Mouse (Mus musculus) embryonic facial prominence, embryonic 13.5 days (tissue): ENCODE data around the gene Vps26a. TPM values are rescaled to one million over a fixed set of nuclear protein-coding genes. Genes with fewer than 3 reads are reported as not detected.
"Not testable (repeated sequence)": the region's sequence is repeated elsewhere in the genome, so short reads cannot be mapped to it uniquely, and the experiment has no call there.

Experiments
- ATAC-seq: fragments of 200-750 bp; cut with Nextera tagmentation; 2 replicates; pipeline ENCODE4 v1.8.0; 2017; ENCODE audit warnings: low read depth; ENCODE audit not compliant: insufficient number of reproducible peaks, insufficient read depth, low FRiP score, low TSS enrichment
- H3K27ac ChIP-seq: fragments of 300-500 bp; sonication (generic); 2 replicates; pipeline ENCODE4 v1.5.1; 2015; ENCODE audit warnings: moderate library complexity, mild to moderate bottlenecking, inconsistent platforms
- H3K27me3 ChIP-seq: fragments of 300-500 bp; sonication (generic); 2 replicates; pipeline ENCODE4 v1.6.1; 2015; ENCODE audit warnings: mild to moderate bottlenecking, inconsistent platforms
- H3K36me3 ChIP-seq: fragments of 300-500 bp; sonication (generic); 2 replicates; pipeline ENCODE4 v1.6.1; 2015; ENCODE audit warnings: mild to moderate bottlenecking, inconsistent platforms
- H3K4me1 ChIP-seq: fragments of 300-500 bp; sonication (generic); 2 replicates; pipeline ENCODE4 v1.6.1; 2015; ENCODE audit warnings: inconsistent platforms
- H3K4me2 ChIP-seq: fragments of 300-500 bp; sonication (generic); 2 replicates; pipeline ENCODE4 v1.6.1; 2015; ENCODE audit warnings: moderate library complexity, mild to moderate bottlenecking, inconsistent platforms
- H3K4me3 ChIP-seq: fragments of 300-500 bp; sonication (generic); 2 replicates; pipeline ENCODE4 v1.5.1; 2015; ENCODE audit warnings: mild to moderate bottlenecking, inconsistent platforms
- H3K9ac ChIP-seq: fragments of 300-500 bp; sonication (generic); 2 replicates; pipeline ENCODE4 v1.6.1; 2015; ENCODE audit warnings: mild to moderate bottlenecking, inconsistent platforms
- H3K9me3 ChIP-seq: fragments of 300-500 bp; sonication (generic); 2 replicates; pipeline ENCODE4 v1.6.1; 2016; ENCODE audit warnings: inconsistent platforms
- WGBS: fragments of 180-500 bp; shearing (Covaris S2); methylation state at CpG from one replicate; pipeline ENCODE4 v1.1.7; 2015; ENCODE audit warnings: mixed read lengths; 5-methylcytosine and 5-hydroxymethylcytosine counted together
- polyA plus RNA-seq: library from polyadenylated mRNA; unstranded; fragments of >200 nt; fragmentation: Nextera tagmentation; extraction: Ambion mirVana; gene quantifications from 2 replicates; pipeline ENCODE4 v1.2.1, GENCODE M21; 2015

Vps26a gene
- polyA plus RNA-seq, 1 experiment from 2014 or later = 76.0 TPM

GRCm38 (mm10) chr10:62491681-62492080, 5.1 kb upstream of the Vps26a start:
- H3K27me3 ChIP-seq, H3K9ac ChIP-seq, H3K9me3 ChIP-seq, H3K27ac ChIP-seq, ATAC-seq, H3K4me2 ChIP-seq, H3K36me3 ChIP-seq, H3K4me1 ChIP-seq, H3K4me3 ChIP-seq: not testable (repeated sequence)
- 83% methylated on average over 3 of the region's 3 CpGs for WGBS

GRCm38 (mm10) chr10:62488266-62488665, 1.7 kb upstream of the Vps26a start:
- no peak overlapping the region for H3K4me3 ChIP-seq
- 14% methylated on average over 1 of the region's 1 CpGs for WGBS
- no peaks in the 10 kb centered on the region for H3K36me3 ChIP-seq
- no peaks in the 10 kb centered on the region for H3K27me3 ChIP-seq
- no peaks in the 10 kb centered on the region for H3K9me3 ChIP-seq
- H3K9ac ChIP-seq = no peak overlapping the region
- H3K4me2 ChIP-seq = no peak overlapping the region
- H3K27ac ChIP-seq = no peak overlapping the region
- peaks cover 9% of the 10 kb centered on the region for H3K4me1 ChIP-seq
- ATAC-seq = no peak

- H3K4me2 ChIP-seq = peak overlapping the region; percentile 75
- H3K9ac ChIP-seq = peak overlapping the region; percentile 94
- peaks cover 9% of the 10 kb centered on the region for H3K4me1 ChIP-seq
- H3K36me3 ChIP-seq = no peaks in the 10 kb centered on the region
- ATAC-seq = no peak; the same call in 1 of the 2 replicates
- under 1% methylated on average over 42 of the region's 48 CpGs for WGBS
- peak overlapping the region; percentile 95 for H3K4me3 ChIP-seq
- no peaks in the 10 kb centered on the region for H3K27me3 ChIP-seq
- H3K9me3 ChIP-seq = no peaks in the 10 kb centered on the region
- H3K27ac ChIP-seq = peak overlapping the region; percentile 73
These were observed 575 bp downstream of the Vps26a start for GRCm38 (mm10) chr10:62485878-62486582.

- H3K36me3 ChIP-seq = peaks cover 13% of the 10 kb centered on the region
- H3K9ac ChIP-seq = no peak overlapping the region
These were observed 5.3 kb downstream of the Vps26a start for GRCm38 (mm10) chr10:62481108-62481852.

GRCm38 (mm10) chr10:62476980-62477379, 9.6 kb downstream of the Vps26a start:
- 84% methylated on average over 2 of the region's 2 CpGs for WGBS
- Histone ChIP-seq H3K4me1 (no peaks in the 10 kb centered on the region), H3K4me3 (no peak overlapping the region), H3K9ac (no peak overlapping the region), H3K9me3 (no peaks in the 10 kb centered on the region), H3K36me3 (peaks cover 18% of the 10 kb centered on the region), H3K4me2 (no peak overlapping the region), H3K27me3 (no peaks in the 10 kb centered on the region), H3K27ac (no peak overlapping the region)
- ATAC-seq = no peak

More at GRCm38 (mm10) chr10:62481108-62481852, 5.3 kb downstream of the Vps26a start:
- Histone ChIP-seq H3K4me1 (peaks cover 4% of the 10 kb centered on the region), H3K27me3 (no peaks in the 10 kb centered on the region), H3K9me3 (no peaks in the 10 kb centered on the region), H3K27ac (no peak overlapping the region), H3K4me2 (no peak overlapping the region), H3K4me3 (no peak overlapping the region)
- no peak for ATAC-seq
- whole genome bisulfite sequencing = 64% methylated on average over 7 of the region's 7 CpGs

- Histone ChIP-seq H3K9me3 (no peaks in the 10 kb centered on the region), H3K9ac (no peak overlapping the region), H3K36me3 (peaks cover 18% of the 10 kb centered on the region), H3K27me3 (no peaks in the 10 kb centered on the region), H3K4me2 (no peak overlapping the region), H3K4me1 (no peaks in the 10 kb centered on the region), H3K27ac (no peak overlapping the region), H3K4me3 (no peak overlapping the region)
- WGBS = 92% methylated on average over 10 of the region's 10 CpGs
- no peak for ATAC-seq
These were observed 11.7 kb downstream of the Vps26a start for GRCm38 (mm10) chr10:62474944-62475343.

- H3K4me3 ChIP-seq = no peak overlapping the region
- no peaks in the 10 kb centered on the region for H3K27me3 ChIP-seq
- 81% methylated on average over 5 of the region's 5 CpGs for WGBS
- H3K27ac ChIP-seq = no peak overlapping the region
- H3K36me3 ChIP-seq = peaks cover 7% of the 10 kb centered on the region; the same call in 1 of the 2 replicates
- H3K9me3 ChIP-seq = no peaks in the 10 kb centered on the region
- no peak for ATAC-seq
- H3K4me1 ChIP-seq = no peaks in the 10 kb centered on the region
- H3K4me2 ChIP-seq = no peak overlapping the region
- H3K9ac ChIP-seq = no peak overlapping the region
These were observed 15.5 kb downstream of the Vps26a start for GRCm38 (mm10) chr10:62471105-62471504.

- Histone ChIP-seq H3K9me3 (no peaks in the 10 kb centered on the region), H3K9ac (no peak overlapping the region), H3K4me3 (no peak overlapping the region), H3K27me3 (no peaks in the 10 kb centered on the region), H3K4me2 (no peak overlapping the region), H3K36me3 (peaks cover 11% of the 10 kb centered on the region; the same call in 1 of the 2 replicates), H3K27ac (no peak overlapping the region), H3K4me1 (no peaks in the 10 kb centered on the region)
- 95% methylated on average over 4 of the region's 4 CpGs for WGBS
- no peak for ATAC-seq
These were observed 16.9 kb downstream of the Vps26a start for GRCm38 (mm10) chr10:62469736-62470135.

GRCm38 (mm10) chr10:62461321-62461720, 25.3 kb downstream of the Vps26a start:
- Histone ChIP-seq H3K9ac (no peak overlapping the region), H3K9me3 (no peaks in the 10 kb centered on the region), H3K27me3 (no peaks in the 10 kb centered on the region), H3K4me2 (no peak overlapping the region), H3K4me1 (no peaks in the 10 kb centered on the region), H3K36me3 (peaks cover 65% of the 10 kb centered on the region), H3K4me3 (no peak overlapping the region), H3K27ac (no peak overlapping the region)
- no peak for ATAC-seq

GRCm38 (mm10) chr10:62452001-62452400, 34.6 kb downstream of the Vps26a start:
- Histone ChIP-seq H3K4me1 (peaks cover 15% of the 10 kb centered on the region), H3K36me3 (peaks cover 21% of the 10 kb centered on the region)
- not testable (repeated sequence) for H3K27me3 ChIP-seq, H3K27ac ChIP-seq, H3K9ac ChIP-seq, H3K9me3 ChIP-seq, H3K4me3 ChIP-seq, H3K4me2 ChIP-seq, ATAC-seq
- 66% methylated on average over 11 of the region's 11 CpGs for WGBS

- ATAC-seq = peak; percentile 11; the same call in 1 of the 2 replicates
These were observed 36.3 kb downstream of the Vps26a start for GRCm38 (mm10) chr10:62450280-62450640.

More at GRCm38 (mm10) chr10:62450280-62450640, 36.3 kb downstream of the Vps26a start:
- H3K4me2 ChIP-seq = peak overlapping the region; percentile 74
- H3K9me3 ChIP-seq = no peaks in the 10 kb centered on the region
- peaks cover 23% of the 10 kb centered on the region for H3K36me3 ChIP-seq
- peaks cover 15% of the 10 kb centered on the region for H3K4me1 ChIP-seq
- peak overlapping the region; percentile 87 for H3K27ac ChIP-seq
- H3K4me3 ChIP-seq = peak overlapping the region; percentile 98
- WGBS = 39% methylated on average over 18 of the region's 18 CpGs
- H3K9ac ChIP-seq = peak overlapping the region; percentile 98
- no peaks in the 10 kb centered on the region for H3K27me3 ChIP-seq
